Mouse (Mus musculus): ENCODE results near the gene Plin3. TPM values are rescaled to one million over a fixed set of nuclear protein-coding genes. Genes with fewer than 3 reads are reported as not detected.

Plin3 gene
- polyA plus RNA-seq (2016; fragmentation: Nextera tagmentation; extraction: Ambion mirVana): 28.3 and 30.2 TPM in 2 replicates

GRCm38 (mm10) chr17:56292531-56293222, at the start of gene Plin3:
TSS of gene Plin3 (minus strand) at chr17:56292873.
- Histone ChIP-seq H3K36me3 (no peaks in the 10 kb centered on the region), H3K4me2 (peak within 1 kb of the TSS; percentile 85), H3K27ac (peak within 1 kb of the TSS; percentile 93), H3K4me1 (peaks cover 44% of the 10 kb centered on the region), H3K27me3 (replicated peaks) (no peaks in the 10 kb centered on the region), H3K4me3 (no peak within 1 kb of the TSS), H3K9ac (peak within 1 kb of the TSS; percentile 71; the same call in 1 of the 2 replicates), H3K9me3 (replicated peaks) (no peaks in the 10 kb centered on the region)
- ATAC-seq: no peak
- 84% methylated on average over 4 of the region's 4 CpGs for whole genome bisulfite sequencing (ENCODE audit: insufficient replicate concordance)

- Histone ChIP-seq H3K27me3 (replicated peaks) (no peaks in the 10 kb centered on the region), H3K4me3 (no peak overlapping the region), H3K9me3 (replicated peaks) (no peaks in the 10 kb centered on the region), H3K36me3 (no peaks in the 10 kb centered on the region), H3K9ac (no peak overlapping the region), H3K4me2 (no peak overlapping the region), H3K4me1 (peaks cover 81% of the 10 kb centered on the region), H3K27ac (no peak overlapping the region)
- no peak for ATAC-seq
These were observed 48.0 kb upstream of the Plin3 start for GRCm38 (mm10) chr17:56340717-56341116.

- H3K9ac ChIP-seq: no peak overlapping the region
- 34% methylated on average over 4 of the region's 4 CpGs for WGBS (ENCODE audit: insufficient replicate concordance)
- no peak overlapping the region for H3K4me2 ChIP-seq
- no peaks in the 10 kb centered on the region; the same call in 1 of the 2 replicates for H3K36me3 ChIP-seq
- H3K9me3 ChIP-seq (replicated peaks): no peaks in the 10 kb centered on the region
- peaks cover 75% of the 10 kb centered on the region for H3K4me1 ChIP-seq
- H3K27ac ChIP-seq: no peak overlapping the region
- no peak; the same call in 1 of the 2 replicates for ATAC-seq
- no peak overlapping the region for H3K4me3 ChIP-seq
- H3K27me3 ChIP-seq (replicated peaks): no peaks in the 10 kb centered on the region
These were observed 46.2 kb upstream of the Plin3 start for GRCm38 (mm10) chr17:56338909-56339308.

GRCm38 (mm10) chr17:56337791-56338190, 45.1 kb upstream of the Plin3 start:
- no peak overlapping the region for H3K27ac ChIP-seq
- no peak overlapping the region for H3K9ac ChIP-seq
- no peaks in the 10 kb centered on the region for H3K27me3 ChIP-seq (replicated peaks)
- H3K9me3 ChIP-seq (replicated peaks): no peaks in the 10 kb centered on the region
- no peak overlapping the region for H3K4me3 ChIP-seq
- H3K4me2 ChIP-seq: no peak overlapping the region
- no peak for ATAC-seq
- H3K36me3 ChIP-seq: no peaks in the 10 kb centered on the region; the same call in 1 of the 2 replicates
- H3K4me1 ChIP-seq: peaks cover 68% of the 10 kb centered on the region
- 62% methylated on average over 6 of the region's 6 CpGs for WGBS (ENCODE audit: insufficient replicate concordance)

GRCm38 (mm10) chr17:56337190-56337589, 44.5 kb upstream of the Plin3 start:
- H3K27me3 ChIP-seq (replicated peaks): no peaks in the 10 kb centered on the region
- no peak overlapping the region for H3K27ac ChIP-seq
- H3K4me2 ChIP-seq: no peak overlapping the region
- no peaks in the 10 kb centered on the region for H3K9me3 ChIP-seq (replicated peaks)
- 29% methylated on average over 4 of the region's 4 CpGs for WGBS (ENCODE audit: insufficient replicate concordance)
- no peak overlapping the region for H3K4me3 ChIP-seq
- ATAC-seq: 0 out of 2 replicates have a peak, but pooled peaks have one; percentile 22
- no peaks in the 10 kb centered on the region; the same call in 1 of the 2 replicates for H3K36me3 ChIP-seq
- peaks cover 62% of the 10 kb centered on the region for H3K4me1 ChIP-seq
- H3K9ac ChIP-seq: no peak overlapping the region

GRCm38 (mm10) chr17:56332987-56333386, 40.3 kb upstream of the Plin3 start:
- WGBS (ENCODE audit: insufficient replicate concordance): 57% methylated on average over 8 of the region's 8 CpGs
- Histone ChIP-seq H3K4me2 (no peak overlapping the region), H3K27ac (no peak overlapping the region), H3K4me1 (peaks cover 62% of the 10 kb centered on the region), H3K27me3 (replicated peaks) (no peaks in the 10 kb centered on the region), H3K4me3 (no peak overlapping the region), H3K9me3 (replicated peaks) (no peaks in the 10 kb centered on the region), H3K9ac (no peak overlapping the region), H3K36me3 (no peaks in the 10 kb centered on the region; the same call in 1 of the 2 replicates)
- ATAC-seq: no peak

- no peaks in the 10 kb centered on the region for H3K9me3 ChIP-seq (replicated peaks)
- no peak overlapping the region for H3K4me2 ChIP-seq
- H3K36me3 ChIP-seq: no peaks in the 10 kb centered on the region; the same call in 1 of the 2 replicates
- no peak overlapping the region for H3K27ac ChIP-seq
- H3K9ac ChIP-seq: no peak overlapping the region
- H3K27me3 ChIP-seq (replicated peaks): no peaks in the 10 kb centered on the region
- no peak for ATAC-seq
- peaks cover 67% of the 10 kb centered on the region for H3K4me1 ChIP-seq
- H3K4me3 ChIP-seq: no peak overlapping the region
These were observed 38.6 kb upstream of the Plin3 start for GRCm38 (mm10) chr17:56331256-56331655.

GRCm38 (mm10) chr17:56330345-56330744, 37.7 kb upstream of the Plin3 start:
- no peak for ATAC-seq
- Histone ChIP-seq H3K9ac (no peak overlapping the region), H3K27me3 (replicated peaks) (no peaks in the 10 kb centered on the region), H3K4me3 (no peak overlapping the region), H3K4me2 (no peak overlapping the region), H3K36me3 (no peaks in the 10 kb centered on the region; the same call in 1 of the 2 replicates), H3K9me3 (replicated peaks) (no peaks in the 10 kb centered on the region), H3K4me1 (peaks cover 63% of the 10 kb centered on the region), H3K27ac (no peak overlapping the region)
- 58% methylated on average over 3 of the region's 3 CpGs for WGBS (ENCODE audit: insufficient replicate concordance)

GRCm38 (mm10) chr17:56329267-56329666, 36.6 kb upstream of the Plin3 start:
- H3K4me1 ChIP-seq: peaks cover 66% of the 10 kb centered on the region
- no peaks in the 10 kb centered on the region for H3K27me3 ChIP-seq (replicated peaks)
- 0 out of 2 replicates have a peak, but pooled peaks cover under 1% of the 10 kb centered on the region for H3K36me3 ChIP-seq
- no peak for ATAC-seq
- no peak overlapping the region for H3K27ac ChIP-seq
- H3K4me2 ChIP-seq: no peak overlapping the region
- H3K9me3 ChIP-seq (replicated peaks): no peaks in the 10 kb centered on the region
- no peak overlapping the region for H3K4me3 ChIP-seq
- H3K9ac ChIP-seq: no peak overlapping the region

GRCm38 (mm10) chr17:56326153-56327147, 33.8 kb upstream of the Plin3 start:
- Histone ChIP-seq H3K4me1 (peaks cover 61% of the 10 kb centered on the region), H3K4me3 (peak overlapping the region; percentile 76), H3K27me3 (replicated peaks) (no peaks in the 10 kb centered on the region), H3K9me3 (replicated peaks) (no peaks in the 10 kb centered on the region), H3K36me3 (peaks cover 27% of the 10 kb centered on the region), H3K27ac (peak overlapping the region; percentile 95), H3K4me2 (peak overlapping the region; percentile 97), H3K9ac (peak overlapping the region; percentile 88)
- peak; percentile 48 for ATAC-seq
- 4% methylated on average over 57 of the region's 67 CpGs for WGBS (ENCODE audit: insufficient replicate concordance)

- under 1% methylated on average over 57 of the region's 57 CpGs for WGBS (ENCODE audit: insufficient replicate concordance)
- peaks cover 35% of the 10 kb centered on the region for H3K36me3 ChIP-seq
- peak within 1 kb of the TSS; percentile 88 for H3K9ac ChIP-seq
- no peaks in the 10 kb centered on the region for H3K27me3 ChIP-seq (replicated peaks)
- no peaks in the 10 kb centered on the region for H3K9me3 ChIP-seq (replicated peaks)
- peaks cover 61% of the 10 kb centered on the region for H3K4me1 ChIP-seq
- peak within 1 kb of the TSS; percentile 97 for H3K4me2 ChIP-seq
- peak within 1 kb of the TSS; percentile 76 for H3K4me3 ChIP-seq
- ATAC-seq: peak; percentile 98
- peak within 1 kb of the TSS; percentile 95 for H3K27ac ChIP-seq
These were observed 32.9 kb upstream of the Plin3 start, which contains the start of gene Kdm4b for GRCm38 (mm10) chr17:56325450-56326152. TSS of gene Kdm4b (plus strand) at chr17:56326062.

Data from liver, embryonic 12.5 days (tissue).